Mouse (Mus musculus): ENCODE data around the gene Usp19.

The Usp19 gene

GRCm38 (mm10) chr9:108499231-108499630, 8.8 kb downstream of the Usp19 start:
- DNase-seq (ENCODE audit: low read depth) = no peak

- DNase-seq (ENCODE audit: low read depth) = no peak
Observed at GRCm38 (mm10) chr9:108499943-108500342, 9.5 kb downstream of the Usp19 start.

- no peak for DNase-seq (ENCODE audit: low read depth)
Observed at GRCm38 (mm10) chr9:108506901-108507300, 16.5 kb downstream of the Usp19 start.

- DNase-seq (ENCODE audit: low read depth) = peak; percentile 98
Observed at GRCm38 (mm10) chr9:108507619-108508434, 17.4 kb downstream of the Usp19 start, which contains the start of gene Qars. Qars (plus strand) TSS chr9:108507706.

GRCm38 (mm10) chr9:108508776-108509175, 18.4 kb downstream of the Usp19 start:
- DNase-seq (ENCODE audit: low read depth) = no peak

- peak; percentile 98 for DNase-seq (ENCODE audit: low read depth)
Observed at GRCm38 (mm10) chr9:108516380-108517251, 26.2 kb downstream of the Usp19 start, which contains the start of gene Qrich1. Qrich1 (plus strand) TSS chr9:108516806.

GRCm38 (mm10) chr9:108517253-108517930, 27.0 kb downstream of the Usp19 start:
- peak; percentile 75 for DNase-seq (ENCODE audit: low read depth)

GRCm38 (mm10) chr9:108517931-108518332, 27.5 kb downstream of the Usp19 start:
- DNase-seq (ENCODE audit: low read depth) = peak; percentile 89

GRCm38 (mm10) chr9:108521604-108522003, 31.2 kb downstream of the Usp19 start:
- DNase-seq (ENCODE audit: low read depth) = peak; percentile 62

- no peak for DNase-seq (ENCODE audit: low read depth)
Observed at GRCm38 (mm10) chr9:108523341-108523740, 32.9 kb downstream of the Usp19 start.

GRCm38 (mm10) chr9:108525400-108525799, 35.0 kb downstream of the Usp19 start:
- peak; percentile 40 for DNase-seq (ENCODE audit: low read depth)

GRCm38 (mm10) chr9:108530954-108531353, 40.6 kb downstream of the Usp19 start:
- no peak for DNase-seq (ENCODE audit: low read depth)

GRCm38 (mm10) chr9:108531496-108531895, 41.1 kb downstream of the Usp19 start:
- no peak for DNase-seq (ENCODE audit: low read depth)

- no peak for DNase-seq (ENCODE audit: low read depth)
Observed at GRCm38 (mm10) chr9:108540846-108541245, 50.4 kb downstream of the Usp19 start.

GRCm38 (mm10) chr9:108545986-108546385, 55.6 kb downstream of the Usp19 start:
- DNase-seq (ENCODE audit: low read depth) = no peak

- no peak for DNase-seq (ENCODE audit: low read depth)
Observed at GRCm38 (mm10) chr9:108546875-108547274, 56.5 kb downstream of the Usp19 start.
